Mouse (Mus musculus): ENCODE results near the gene Prrx1.

- TF ChIP-seq POLR2A (IDR thresholded peaks at IDR 0.05; ENCODE audit: control insufficient read depth, low read depth, low read length) (no peak), CTCF (IDR thresholded peaks at IDR 0.05; ENCODE audit: control insufficient read depth, insufficient read depth, insufficient replicate concordance, low read depth, low read length) (no peak)
Observed at GRCm38 (mm10) chr1:163309466-163309865, 4.0 kb downstream of the Prrx1 start.
